Mouse (Mus musculus) cerebellum, adult 2 months (tissue): ENCODE results near the gene Sorbs2.

ENCODE experiments used
- CTCF ChIP-seq: fragments of 200-500 bp; IDR thresholded peaks from 2 replicates; pipeline ENCODE4 v1.5.1; 2011; ENCODE audit warnings: low read depth, mild to moderate bottlenecking, control low read depth, low read length, moderate library complexity, borderline replicate concordance; ENCODE audit not compliant: insufficient read depth
- POLR2A ChIP-seq: fragments of 200-500 bp; IDR thresholded peaks from 2 replicates; pipeline ENCODE4 v1.6.1; 2011; ENCODE audit warnings: low read length, control low read depth, borderline replicate concordance; ENCODE audit not compliant: insufficient read depth

GRCm38 (mm10) chr8:45761053-45761452 is 253.5 kb downstream of the Sorbs2 start:
- no peak for TF ChIP-seq CTCF
- no peak for TF ChIP-seq POLR2A
